Mouse (Mus musculus) adrenal gland, adult 2 months (tissue): Measurements from ENCODE around the gene Wdr66. TPM values are rescaled to one million over a fixed set of nuclear protein-coding genes. Genes with fewer than 3 reads are reported as not detected.
"Not testable (repeated sequence)": the region's sequence is repeated elsewhere in the genome, so short reads cannot be mapped to it uniquely, and the experiment has no call there.

ENCODE experiments used
- DNase-seq: peaks from one replicate; pipeline ENCODE4 v3.0.0; 2021
- long read RNA-seq: library from polyadenylated mRNA; stranded (forward); transcript quantifications from one replicate; pipeline ENCODE4 v2.0.0, GENCODE M21; 2021
- polyA plus RNA-seq: library from polyadenylated mRNA; depleted of rRNA; stranded (reverse); fragments of >200 nt; gene quantifications from 2 replicates; pipeline ENCODE4 v1.2.3, GENCODE M21; 2012; rRNA removed
- total RNA-seq, 2 experiments: library from RNA; stranded (reverse); gene quantifications; 2 replicates each; pipeline ENCODE4 v1.2.3; 2021

The Wdr66 gene
- total RNA-seq, result 1 to 10 TPM; 1.0 to 1.2 TPM
- polyA plus RNA-seq, result 0.56 and 0.79 TPM in 2 replicates
- long read RNA-seq, partial matches to known transcripts, result 1 of 1 reads
- long read RNA-seq, other reads (novel, unspliced or antisense), result 0 of 1 reads

GRCm38 (mm10) chr5:123251834-123252233 lies at the start of gene Wdr66:
Gene Wdr66, plus strand, starts transcription at chr5:123252102.
- peak; percentile 85 for DNase-seq

GRCm38 (mm10) chr5:123202771-123203170 lies 49.1 kb upstream of the Wdr66 start:
- DNase-seq, result not testable (repeated sequence)

- DNase-seq, result not testable (repeated sequence)
Observed at GRCm38 (mm10) chr5:123203591-123203990, 48.3 kb upstream of the Wdr66 start.

GRCm38 (mm10) chr5:123222346-123223050 lies 29.4 kb upstream of the Wdr66 start:
- not testable (repeated sequence) for DNase-seq

GRCm38 (mm10) chr5:123223051-123223410 lies 28.9 kb upstream of the Wdr66 start:
- DNase-seq, result peak; percentile 33

- DNase-seq, result not testable (repeated sequence)
Observed at GRCm38 (mm10) chr5:123223861-123224260, 28.0 kb upstream of the Wdr66 start.

GRCm38 (mm10) chr5:123226851-123227250 lies 25.1 kb upstream of the Wdr66 start:
- no peak for DNase-seq

- DNase-seq, result peak; percentile 97
Observed at GRCm38 (mm10) chr5:123227762-123228523, 24.0 kb upstream of the Wdr66 start.

- no peak for DNase-seq
Observed at GRCm38 (mm10) chr5:123228524-123228922, 23.4 kb upstream of the Wdr66 start.

- peak; percentile 9 for DNase-seq
Observed at GRCm38 (mm10) chr5:123229296-123229695, 22.6 kb upstream of the Wdr66 start.

- no peak for DNase-seq
Observed at GRCm38 (mm10) chr5:123232180-123232579, 19.7 kb upstream of the Wdr66 start.

GRCm38 (mm10) chr5:123235731-123236130 lies 16.2 kb upstream of the Wdr66 start:
- DNase-seq, result peak; percentile 26

- DNase-seq, result no peak
Observed at GRCm38 (mm10) chr5:123236426-123236825, 15.5 kb upstream of the Wdr66 start.

- DNase-seq, result peak; percentile 36
Observed at GRCm38 (mm10) chr5:123239501-123239900, 12.4 kb upstream of the Wdr66 start.

- peak; percentile 39 for DNase-seq
Observed at GRCm38 (mm10) chr5:123245518-123245917, 6.4 kb upstream of the Wdr66 start.

- DNase-seq, result no peak
Observed at GRCm38 (mm10) chr5:123251390-123251789, 512 bp upstream of the Wdr66 start.

GRCm38 (mm10) chr5:123256841-123257755 lies 5.2 kb downstream of the Wdr66 start:
- DNase-seq, result no peak

GRCm38 (mm10) chr5:123258990-123259389 lies 7.1 kb downstream of the Wdr66 start:
- peak; percentile 46 for DNase-seq

GRCm38 (mm10) chr5:123260698-123261097 lies 8.8 kb downstream of the Wdr66 start:
- no peak for DNase-seq

GRCm38 (mm10) chr5:123266909-123267308 lies 15.0 kb downstream of the Wdr66 start:
- no peak for DNase-seq

- DNase-seq, result no peak
Observed at GRCm38 (mm10) chr5:123268477-123269474, 16.9 kb downstream of the Wdr66 start.
